Mouse (Mus musculus): Measurements from ENCODE around the gene Ccdc71l. TPM values are rescaled to one million over a fixed set of nuclear protein-coding genes. Genes with fewer than 3 reads are reported as not detected.

Ccdc71l gene
- polyA plus RNA-seq, 1 experiment from 2014 or later: 7.2 TPM

GRCm38 (mm10) chr12:32381011-32381410 lies 2.5 kb downstream of the Ccdc71l start:
- H3K27me3 ChIP-seq (ENCODE audit: control insufficient read depth, insufficient read depth, low read length): no peaks in the 10 kb centered on the region
- H3K4me2 ChIP-seq (ENCODE audit: low read depth, low read length): peak overlapping the region; percentile 85
- WGBS: 90% methylated on average over 2 of the region's 2 CpGs
- H3K36me3 ChIP-seq (ENCODE audit: control insufficient read depth, insufficient read depth, low read length): no peaks in the 10 kb centered on the region
- H3K9me3 ChIP-seq (ENCODE audit: control insufficient read depth, low read length): no peaks in the 10 kb centered on the region
- peaks cover 16% of the 10 kb centered on the region for H3K4me1 ChIP-seq (ENCODE audit: control insufficient read depth, insufficient read depth, low read length)
- ATAC-seq (ENCODE audit: low read depth): no peak
- H3K4me3 ChIP-seq (ENCODE audit: low read depth, low read length): peak overlapping the region; percentile 91
- H3K27ac ChIP-seq (ENCODE audit: low read depth, low read length): no peak overlapping the region
- H3K9ac ChIP-seq (replicated peaks; ENCODE audit: low read depth, low read length): no peak overlapping the region

GRCm38 (mm10) chr12:32419537-32419936 lies 41.0 kb downstream of the Ccdc71l start:
- Histone ChIP-seq H3K9me3 (ENCODE audit: control insufficient read depth, low read length) (no peaks in the 10 kb centered on the region), H3K27me3 (ENCODE audit: control insufficient read depth, insufficient read depth, low read length) (no peaks in the 10 kb centered on the region), H3K9ac (replicated peaks; ENCODE audit: low read depth, low read length) (no peak overlapping the region), H3K4me3 (ENCODE audit: low read depth, low read length) (no peak overlapping the region), H3K27ac (ENCODE audit: low read depth, low read length) (no peak overlapping the region), H3K4me1 (ENCODE audit: control insufficient read depth, insufficient read depth, low read length) (no peaks in the 10 kb centered on the region), H3K36me3 (ENCODE audit: control insufficient read depth, insufficient read depth, low read length) (no peaks in the 10 kb centered on the region), H3K4me2 (ENCODE audit: low read depth, low read length) (no peak overlapping the region)
- WGBS: 96% methylated on average over 1 of the region's 1 CpGs
- ATAC-seq (ENCODE audit: low read depth): no peak

DNA sequence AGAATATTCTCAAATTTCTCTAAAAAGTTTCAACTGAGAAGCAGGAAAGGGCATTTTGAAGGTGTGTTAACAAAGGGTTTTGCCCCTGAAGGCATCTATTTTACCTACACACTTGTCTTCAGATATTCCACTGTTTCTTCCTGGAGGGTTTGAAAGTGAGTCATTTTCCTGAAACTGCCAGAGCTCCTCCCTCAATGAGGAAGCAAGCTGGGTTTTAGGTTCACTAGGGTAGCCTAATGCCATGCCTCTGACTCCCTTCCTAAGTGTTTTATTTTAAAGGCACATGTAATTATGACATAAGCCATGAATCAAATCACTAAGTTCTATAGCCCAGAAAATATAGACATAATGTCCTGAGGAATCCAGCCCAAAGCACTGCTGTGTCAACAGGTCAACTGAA lies 49.3 kb downstream of the Ccdc71l start:
- Histone ChIP-seq H3K27ac (ENCODE audit: low read depth, low read length) (no peak overlapping the region), H3K9me3 (ENCODE audit: control insufficient read depth, low read length) (no peaks in the 10 kb centered on the region), H3K9ac (replicated peaks; ENCODE audit: low read depth, low read length) (no peak overlapping the region), H3K27me3 (ENCODE audit: control insufficient read depth, insufficient read depth, low read length) (no peaks in the 10 kb centered on the region), H3K4me1 (ENCODE audit: control insufficient read depth, insufficient read depth, low read length) (no peaks in the 10 kb centered on the region), H3K4me2 (ENCODE audit: low read depth, low read length) (no peak overlapping the region), H3K36me3 (ENCODE audit: control insufficient read depth, insufficient read depth, low read length) (no peaks in the 10 kb centered on the region), H3K4me3 (ENCODE audit: low read depth, low read length) (no peak overlapping the region)
- no peak for ATAC-seq (ENCODE audit: low read depth)

DNA sequence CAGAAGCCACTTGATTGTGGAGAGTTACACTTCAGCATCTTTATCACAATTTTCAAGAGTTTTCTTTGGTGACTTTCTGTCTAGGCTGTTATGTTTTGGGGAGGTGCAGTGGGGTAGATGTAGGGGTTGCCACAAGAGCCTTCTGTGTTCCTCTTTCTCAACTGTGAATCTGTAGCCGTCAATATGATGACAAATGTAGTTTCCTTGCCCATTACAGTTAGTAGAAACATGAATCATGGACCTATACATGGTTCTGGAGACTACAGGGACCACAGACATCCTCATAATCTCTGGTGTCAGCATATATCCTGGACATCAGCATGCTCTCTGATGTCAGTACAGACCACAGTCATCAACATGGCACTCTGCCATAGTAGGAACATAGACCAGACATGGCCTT lies 52.5 kb downstream of the Ccdc71l start:
- H3K27ac ChIP-seq (ENCODE audit: low read depth, low read length): no peak overlapping the region
- H3K9me3 ChIP-seq (ENCODE audit: control insufficient read depth, low read length): no peaks in the 10 kb centered on the region
- no peak for ATAC-seq (ENCODE audit: low read depth)
- H3K9ac ChIP-seq (replicated peaks; ENCODE audit: low read depth, low read length): no peak overlapping the region
- no peak overlapping the region for H3K4me2 ChIP-seq (ENCODE audit: low read depth, low read length)
- H3K4me3 ChIP-seq (ENCODE audit: low read depth, low read length): no peak overlapping the region
- H3K4me1 ChIP-seq (ENCODE audit: control insufficient read depth, insufficient read depth, low read length): no peaks in the 10 kb centered on the region
- no peaks in the 10 kb centered on the region for H3K27me3 ChIP-seq (ENCODE audit: control insufficient read depth, insufficient read depth, low read length)
- 88% methylated on average over 1 of the region's 1 CpGs for WGBS
- no peaks in the 10 kb centered on the region for H3K36me3 ChIP-seq (ENCODE audit: control insufficient read depth, insufficient read depth, low read length)

Other genes with a start within 250 kb of the Ccdc71l start
- gene Pik3cg, start 170.0 kb upstream of the Ccdc71l start, polyA plus RNA-seq (2014; fragmentation: Nextera tagmentation; extraction: Ambion mirVana): 0.88 and 1.4 TPM in 2 replicates